Mouse (Mus musculus): ENCODE measurements around the gene Cybrd1.

The Cybrd1 gene

DNA sequence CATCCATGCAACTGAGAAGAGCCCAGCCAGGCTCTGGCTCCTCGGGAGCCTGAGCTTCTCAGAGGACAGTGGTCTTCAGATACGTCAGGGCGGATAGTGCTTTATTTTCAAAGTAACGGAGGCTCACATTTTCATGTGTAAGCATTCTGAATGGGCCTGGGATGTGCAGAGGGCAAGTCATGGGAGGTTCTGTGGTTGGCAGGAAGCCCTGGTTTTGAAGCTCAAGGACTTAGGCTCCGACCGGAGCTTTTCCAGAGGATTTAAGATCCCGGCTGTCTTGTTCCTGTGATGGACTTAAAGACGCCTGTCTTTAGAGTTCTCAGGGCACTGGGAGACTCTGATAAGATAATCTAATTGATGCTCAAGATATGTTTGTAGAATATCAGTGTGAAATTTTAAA, 38.7 kb downstream of the Cybrd1 start:
- Histone ChIP-seq H3K4me3 (replicated peaks; ENCODE audit: low read length) (no peak overlapping the region), H3K36me3 (ENCODE audit: insufficient read depth, low read length) (no peaks in the 10 kb centered on the region), H3K27me3 (ENCODE audit: insufficient read depth, low read length) (peaks cover 1% of the 10 kb centered on the region; the same call in 1 of the 2 replicates), H3K9me3 (ENCODE audit: low read length) (peaks cover 8% of the 10 kb centered on the region), H3K4me1 (replicated peaks; ENCODE audit: low read depth, low read length) (peaks cover 8% of the 10 kb centered on the region; the same call in 1 of the 2 replicates)
- no peak for TF ChIP-seq POU5F1 (IDR thresholded peaks at IDR 0.05; ENCODE audit: borderline replicate concordance, low read length)
- TF ChIP-seq NANOG (IDR thresholded peaks at IDR 0.05; ENCODE audit: borderline replicate concordance, low read length): no peak
- no peak for TF ChIP-seq CTCF (conservative IDR thresholded peaks at IDR 0.05; ENCODE audit: low read length)

DNA sequence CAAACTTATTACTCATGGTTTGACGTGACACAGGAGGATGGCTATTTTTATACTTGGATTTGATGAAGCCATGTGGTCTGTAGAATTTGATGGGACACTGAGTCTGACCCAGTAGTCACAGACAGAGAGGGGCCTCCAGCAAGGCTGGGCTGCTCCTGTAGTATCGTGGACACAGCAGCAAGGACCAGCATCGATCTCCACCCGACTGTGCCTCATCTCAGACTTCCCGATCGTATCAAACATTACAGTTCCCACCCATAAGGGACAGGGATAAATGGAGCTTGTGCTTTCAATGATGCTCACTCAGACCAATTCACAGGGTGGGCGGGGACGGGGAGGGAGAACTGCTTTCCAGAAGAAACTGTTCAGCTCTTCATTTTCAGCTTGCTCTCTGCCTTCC, 40.2 kb downstream of the Cybrd1 start:
- Histone ChIP-seq H3K4me3 (replicated peaks; ENCODE audit: low read length) (no peak overlapping the region), H3K36me3 (ENCODE audit: insufficient read depth, low read length) (no peaks in the 10 kb centered on the region), H3K4me1 (replicated peaks; ENCODE audit: low read depth, low read length) (peaks cover 22% of the 10 kb centered on the region), H3K9me3 (ENCODE audit: low read length) (0 out of 2 replicates have a peak, but pooled peaks cover 4% of the 10 kb centered on the region), H3K27me3 (ENCODE audit: insufficient read depth, low read length) (peaks cover 13% of the 10 kb centered on the region)
- TF ChIP-seq CTCF (conservative IDR thresholded peaks at IDR 0.05; ENCODE audit: low read length) (no peak), POU5F1 (IDR thresholded peaks at IDR 0.05; ENCODE audit: borderline replicate concordance, low read length) (no peak), NANOG (IDR thresholded peaks at IDR 0.05; ENCODE audit: borderline replicate concordance, low read length) (no peak)

DNA sequence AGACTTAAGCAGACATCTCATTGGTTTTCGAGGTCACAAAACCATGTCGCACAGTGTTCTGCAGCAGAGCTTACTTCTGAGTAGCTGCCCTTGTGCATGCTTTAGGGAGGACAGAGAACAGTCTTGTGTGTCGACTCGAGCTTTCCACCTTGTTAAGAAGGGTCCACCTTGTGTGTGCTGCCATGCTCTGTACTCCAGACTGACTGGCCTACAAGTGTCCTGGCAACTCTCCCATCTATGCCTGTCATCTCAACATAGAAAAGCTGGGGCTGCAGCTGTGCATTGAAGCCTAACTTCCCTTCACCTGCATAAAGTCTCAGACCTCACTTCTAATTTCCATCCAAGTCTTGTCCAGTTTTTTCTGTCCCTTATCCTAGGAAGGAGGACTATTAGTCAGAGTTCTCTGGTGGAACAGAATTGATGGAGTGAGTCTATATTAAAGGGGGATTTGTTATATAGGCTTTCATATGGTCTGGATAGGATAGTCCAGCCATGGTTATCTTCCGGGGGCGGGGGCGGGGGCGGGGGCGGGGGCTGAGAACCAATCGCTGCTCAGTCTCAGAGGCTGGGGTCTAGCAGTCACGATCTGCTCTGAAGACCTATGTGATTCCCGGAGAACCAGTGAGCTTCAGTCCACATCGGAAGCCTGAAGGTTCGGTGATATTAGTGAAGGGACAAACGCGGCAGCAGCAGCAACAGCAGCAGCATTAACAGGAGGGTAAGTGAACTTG, 42.0 kb downstream of the Cybrd1 start:
- peaks cover 25% of the 10 kb centered on the region for H3K27me3 ChIP-seq (ENCODE audit: insufficient read depth, low read length)
- H3K36me3 ChIP-seq (ENCODE audit: insufficient read depth, low read length): no peaks in the 10 kb centered on the region
- TF ChIP-seq NANOG (IDR thresholded peaks at IDR 0.05; ENCODE audit: borderline replicate concordance, low read length) (no peak), POU5F1 (IDR thresholded peaks at IDR 0.05; ENCODE audit: borderline replicate concordance, low read length) (no peak), CTCF (conservative IDR thresholded peaks at IDR 0.05; ENCODE audit: low read length) (no peak)
- H3K9me3 ChIP-seq (ENCODE audit: low read length): 0 out of 2 replicates have a peak, but pooled peaks cover 4% of the 10 kb centered on the region
- H3K4me1 ChIP-seq (replicated peaks; ENCODE audit: low read depth, low read length): peaks cover 38% of the 10 kb centered on the region
- H3K4me3 ChIP-seq (replicated peaks; ENCODE audit: low read length): no peak overlapping the region

DNA sequence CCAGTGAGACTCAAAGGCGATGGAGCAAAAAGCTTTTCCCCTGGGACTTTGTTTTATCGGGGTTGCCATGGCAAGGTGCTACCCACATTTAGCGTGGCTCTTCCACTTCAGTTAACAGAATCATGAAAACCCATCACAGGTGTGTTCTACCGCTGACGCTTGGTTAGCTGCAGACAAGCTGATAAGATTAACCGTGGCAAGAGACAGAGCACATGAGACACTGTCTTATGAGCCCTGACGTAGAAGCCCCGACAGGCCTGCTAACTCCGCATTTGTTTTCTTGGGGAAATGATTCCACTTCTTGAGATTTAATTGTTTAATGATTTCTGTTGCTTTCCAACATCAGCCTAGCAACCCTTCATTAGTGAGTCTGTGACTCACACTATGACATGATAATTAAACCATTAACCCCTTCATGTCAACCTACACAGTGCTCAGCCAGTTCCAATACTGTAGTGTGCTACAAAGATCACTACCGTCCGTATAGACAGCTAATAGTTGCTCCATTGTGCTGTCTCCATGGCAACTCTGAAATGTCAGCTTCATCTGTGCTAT, 42.7 kb downstream of the Cybrd1 start:
- TF ChIP-seq CTCF (conservative IDR thresholded peaks at IDR 0.05; ENCODE audit: low read length) (no peak), NANOG (IDR thresholded peaks at IDR 0.05; ENCODE audit: borderline replicate concordance, low read length) (no peak), POU5F1 (IDR thresholded peaks at IDR 0.05; ENCODE audit: borderline replicate concordance, low read length) (no peak)
- no peaks in the 10 kb centered on the region for H3K36me3 ChIP-seq (ENCODE audit: insufficient read depth, low read length)
- H3K4me1 ChIP-seq (replicated peaks; ENCODE audit: low read depth, low read length): peaks cover 43% of the 10 kb centered on the region

DNA sequence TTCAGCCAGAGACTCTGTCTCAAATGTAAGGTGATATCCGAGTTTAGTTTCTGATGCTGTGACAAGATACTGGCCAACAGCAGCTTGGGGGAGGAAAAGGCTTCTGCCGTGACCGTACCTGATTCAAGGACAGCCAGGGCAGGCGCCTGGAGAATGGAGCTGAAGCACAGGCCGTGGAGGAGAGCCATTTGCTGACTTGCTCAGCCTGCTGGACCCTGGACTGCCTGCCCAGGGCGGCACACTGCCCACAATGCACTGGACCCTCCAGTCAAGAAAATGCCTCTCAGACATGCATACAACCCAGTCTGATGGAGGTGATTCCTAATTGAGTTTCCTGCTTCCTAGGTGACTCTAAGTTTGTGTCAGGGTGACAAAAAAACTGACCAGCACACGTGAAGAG, 43.8 kb downstream of the Cybrd1 start:
- Histone ChIP-seq H3K9me3 (ENCODE audit: low read length) (0 out of 2 replicates have a peak, but pooled peaks cover 4% of the 10 kb centered on the region), H3K4me1 (replicated peaks; ENCODE audit: low read depth, low read length) (peaks cover 43% of the 10 kb centered on the region), H3K4me3 (replicated peaks; ENCODE audit: low read length) (no peak overlapping the region), H3K27me3 (ENCODE audit: insufficient read depth, low read length) (peaks cover 25% of the 10 kb centered on the region), H3K36me3 (ENCODE audit: insufficient read depth, low read length) (no peaks in the 10 kb centered on the region)
- no peak for TF ChIP-seq POU5F1 (IDR thresholded peaks at IDR 0.05; ENCODE audit: borderline replicate concordance, low read length)
- no peak for TF ChIP-seq CTCF (conservative IDR thresholded peaks at IDR 0.05; ENCODE audit: low read length)
- TF ChIP-seq NANOG (IDR thresholded peaks at IDR 0.05; ENCODE audit: borderline replicate concordance, low read length): no peak

More for the DNA sequence above, 42.7 kb downstream of the Cybrd1 start:
- Histone ChIP-seq H3K9me3 (ENCODE audit: low read length) (0 out of 2 replicates have a peak, but pooled peaks cover 4% of the 10 kb centered on the region), H3K4me3 (replicated peaks; ENCODE audit: low read length) (no peak overlapping the region), H3K27me3 (ENCODE audit: insufficient read depth, low read length) (peaks cover 25% of the 10 kb centered on the region)

DNA sequence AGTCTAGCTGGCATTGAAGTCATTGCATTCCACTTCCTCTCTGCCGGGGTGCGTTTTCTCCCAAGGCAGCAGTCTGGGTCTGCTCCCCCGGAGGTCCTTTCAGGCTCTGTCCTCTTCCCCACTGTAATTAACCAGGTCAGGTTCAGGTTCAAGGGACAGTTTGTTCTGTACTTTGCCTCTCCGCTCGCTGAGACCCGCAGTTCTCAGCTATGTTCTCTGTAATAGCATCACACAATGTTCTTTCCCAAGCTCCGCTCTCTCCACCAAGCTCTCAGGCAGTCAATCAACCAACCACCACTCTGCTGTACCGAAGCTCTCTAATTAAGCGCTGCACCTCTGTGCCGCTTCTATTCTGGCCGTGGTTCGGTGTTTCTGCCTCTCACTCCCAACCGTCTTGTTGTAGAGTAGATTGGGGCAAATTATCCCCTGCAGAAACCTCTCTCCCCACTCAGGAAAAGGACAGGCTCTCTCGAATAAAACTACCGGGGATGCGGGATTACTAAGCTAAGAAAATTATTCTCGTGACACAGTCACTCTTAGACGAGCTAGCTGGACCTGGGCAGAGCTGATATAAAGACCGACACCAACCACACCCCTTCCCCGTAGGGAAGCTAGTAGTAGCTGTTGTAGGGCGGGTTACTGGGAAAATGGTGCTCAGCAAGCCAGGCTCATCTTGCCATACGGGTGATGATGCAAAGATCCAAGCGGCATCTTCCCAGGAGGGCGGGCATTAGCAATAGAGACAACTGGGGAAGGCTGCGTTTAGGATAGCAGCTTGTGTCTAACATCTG, 45.3 kb downstream of the Cybrd1 start:
- Histone ChIP-seq H3K36me3 (ENCODE audit: insufficient read depth, low read length) (no peaks in the 10 kb centered on the region), H3K27me3 (ENCODE audit: insufficient read depth, low read length) (peaks cover 25% of the 10 kb centered on the region), H3K4me1 (replicated peaks; ENCODE audit: low read depth, low read length) (peaks cover 55% of the 10 kb centered on the region), H3K4me3 (replicated peaks; ENCODE audit: low read length) (peak overlapping the region; percentile 39), H3K9me3 (ENCODE audit: low read length) (0 out of 2 replicates have a peak, but pooled peaks cover 4% of the 10 kb centered on the region)
- no peak for TF ChIP-seq POU5F1 (IDR thresholded peaks at IDR 0.05; ENCODE audit: borderline replicate concordance, low read length)
- no peak for TF ChIP-seq CTCF (conservative IDR thresholded peaks at IDR 0.05; ENCODE audit: low read length)
- TF ChIP-seq NANOG (IDR thresholded peaks at IDR 0.05; ENCODE audit: borderline replicate concordance, low read length): no peak

DNA sequence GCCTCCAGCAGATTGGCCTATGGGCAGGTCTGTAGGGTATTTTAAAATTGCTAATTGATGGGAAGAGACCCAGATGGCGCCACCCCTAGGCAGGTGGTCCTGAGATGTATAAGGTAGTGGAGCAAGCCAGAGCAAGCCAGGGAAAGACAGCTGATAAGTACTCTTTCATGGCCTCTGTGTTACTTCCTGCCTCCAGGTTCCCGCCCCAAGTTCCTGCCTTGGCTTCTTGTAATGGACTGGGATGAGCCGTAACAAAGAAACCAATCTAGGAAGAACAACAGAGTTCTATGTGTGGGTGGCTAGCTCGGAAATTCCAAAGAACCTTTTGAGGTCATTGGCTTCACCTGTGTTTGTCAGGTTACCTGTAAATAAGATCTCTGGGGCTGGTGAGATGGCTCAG, 49.5 kb downstream of the Cybrd1 start:
- H3K9me3 ChIP-seq (ENCODE audit: low read length): no peaks in the 10 kb centered on the region
- no peaks in the 10 kb centered on the region for H3K36me3 ChIP-seq (ENCODE audit: insufficient read depth, low read length)
- H3K27me3 ChIP-seq (ENCODE audit: insufficient read depth, low read length): peaks cover 17% of the 10 kb centered on the region
- H3K4me3 ChIP-seq (replicated peaks; ENCODE audit: low read length): 0 out of 2 replicates have a peak overlapping the region, but pooled peaks have one; percentile 14
- TF ChIP-seq CTCF (conservative IDR thresholded peaks at IDR 0.05; ENCODE audit: low read length) (no peak), NANOG (IDR thresholded peaks at IDR 0.05; ENCODE audit: borderline replicate concordance, low read length) (peak; percentile 77)
- H3K4me1 ChIP-seq (replicated peaks; ENCODE audit: low read depth, low read length): peaks cover 62% of the 10 kb centered on the region

DNA sequence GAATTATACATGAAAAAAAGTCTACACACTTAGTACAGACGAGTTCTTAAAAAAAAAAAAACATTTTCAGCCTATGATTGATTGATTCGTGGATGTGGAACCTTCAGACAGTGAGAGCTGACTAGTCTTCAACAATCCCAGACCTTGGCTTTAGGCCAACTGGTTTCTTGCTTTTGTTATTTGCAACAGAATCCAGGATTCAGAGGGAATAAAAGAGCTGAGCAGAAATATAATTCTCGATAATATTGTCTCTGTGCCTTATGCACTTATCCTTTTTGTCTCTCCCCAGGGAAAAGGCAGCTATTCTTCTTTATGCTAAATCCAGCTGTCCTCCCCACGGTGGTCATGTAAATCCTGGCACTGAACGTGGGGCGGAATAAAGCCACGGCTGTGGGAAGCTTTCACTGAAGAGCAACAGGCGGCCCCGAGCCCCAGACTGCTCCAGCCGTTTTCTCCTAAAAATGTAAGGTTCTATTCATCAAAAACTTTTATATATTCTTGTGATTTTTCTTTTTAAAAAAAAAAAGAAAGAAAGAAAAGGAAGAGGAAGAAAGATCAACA, 50.8 kb downstream of the Cybrd1 start:
- Histone ChIP-seq H3K27me3 (ENCODE audit: insufficient read depth, low read length) (peaks cover 6% of the 10 kb centered on the region), H3K4me1 (replicated peaks; ENCODE audit: low read depth, low read length) (peaks cover 57% of the 10 kb centered on the region), H3K9me3 (ENCODE audit: low read length) (no peaks in the 10 kb centered on the region), H3K4me3 (replicated peaks; ENCODE audit: low read length) (no peak overlapping the region), H3K36me3 (ENCODE audit: insufficient read depth, low read length) (no peaks in the 10 kb centered on the region)
- no peak for TF ChIP-seq NANOG (IDR thresholded peaks at IDR 0.05; ENCODE audit: borderline replicate concordance, low read length)
- TF ChIP-seq CTCF (conservative IDR thresholded peaks at IDR 0.05; ENCODE audit: low read length): no peak
- no peak for TF ChIP-seq POU5F1 (IDR thresholded peaks at IDR 0.05; ENCODE audit: borderline replicate concordance, low read length)
